Mouse (Mus musculus) cerebellum, adult (tissue): ENCODE data around the gene Mfsd12.

ENCODE experiments used
- ATAC-seq: cut with Nextera tagmentation; 2 replicates; pipeline ENCODE4 v1.9.2; 2017; ENCODE audit warnings: mild to moderate bottlenecking, moderate library complexity, mixed read lengths; ENCODE audit not compliant: insufficient number of reproducible peaks, low FRiP score, low TSS enrichment

Gene Mfsd12

GRCm38 (mm10) chr10:81351678-81352291 lies 5.5 kb upstream of the Mfsd12 start:
- no peak for ATAC-seq

GRCm38 (mm10) chr10:81354738-81355477 lies 2.4 kb upstream of the Mfsd12 start:
- no peak for ATAC-seq

- no peak for ATAC-seq
These were observed 1.8 kb upstream of the Mfsd12 start for GRCm38 (mm10) chr10:81355533-81355932.

GRCm38 (mm10) chr10:81356352-81356990 lies 820 bp upstream of the Mfsd12 start:
- no peak for ATAC-seq

GRCm38 (mm10) chr10:81358209-81358608 lies 918 bp downstream of the Mfsd12 start:
- no peak for ATAC-seq

- no peak for ATAC-seq
These were observed 1.6 kb downstream of the Mfsd12 start for GRCm38 (mm10) chr10:81358841-81359240.

- ATAC-seq, result no peak
These were observed 3.4 kb downstream of the Mfsd12 start for GRCm38 (mm10) chr10:81360721-81361120.

GRCm38 (mm10) chr10:81362336-81362949 lies 5.2 kb downstream of the Mfsd12 start:
- ATAC-seq, result no peak

GRCm38 (mm10) chr10:81363436-81364346 lies 6.4 kb downstream of the Mfsd12 start:
- no peak for ATAC-seq

GRCm38 (mm10) chr10:81364666-81365065 lies 7.4 kb downstream of the Mfsd12 start:
- ATAC-seq, result no peak

GRCm38 (mm10) chr10:81365073-81365472 lies 7.8 kb downstream of the Mfsd12 start:
- no peak for ATAC-seq

- no peak for ATAC-seq
These were observed 8.6 kb downstream of the Mfsd12 start, which contains the start of gene 4930404N11Rik for GRCm38 (mm10) chr10:81365672-81366476. Gene 4930404N11Rik (minus strand): TSS chr10:81365816.

GRCm38 (mm10) chr10:81366477-81367206 lies 9.4 kb downstream of the Mfsd12 start:
- no peak for ATAC-seq

- no peak for ATAC-seq
These were observed 9.9 kb downstream of the Mfsd12 start for GRCm38 (mm10) chr10:81367207-81367495.

GRCm38 (mm10) chr10:81375322-81375721 lies 18.0 kb downstream of the Mfsd12 start:
- no peak for ATAC-seq

GRCm38 (mm10) chr10:81376561-81377361 lies 19.5 kb downstream of the Mfsd12 start:
- ATAC-seq, result no peak

- ATAC-seq, result no peak
These were observed 20.0 kb downstream of the Mfsd12 start for GRCm38 (mm10) chr10:81377362-81377664.
